8 mouse cellular contexts compared by ENCODE assay signal in genomic region chr1:92833987-92834706, GRCm38 (mm10). TPM values are rescaled to one million over a fixed set of nuclear protein-coding genes. Genes with fewer than 3 reads are reported as not detected.
A peak's percentile ranks its signal among the peaks of the same experiment; 100 is the strongest.
DNase-seq lines count a peak whose midpoint lies in the region; ATAC-seq and TF ChIP-seq lines count a peak whose summit lies in the region.

No protein-coding gene starts in this region.

- H3K4me2 ChIP-seq in limb, embryonic 11.5 days (ENCODE audit: low read depth, severe bottlenecking): peak overlapping the region; percentile 63; the same call in 1 of the 2 replicates
- peak overlapping the region; percentile 91 for H3K4me2 ChIP-seq in myocyte (ENCODE audit: low read depth)
- peak overlapping the region; percentile 78; the same call in 1 of the 2 replicates for H3K4me2 ChIP-seq in stomach, embryonic 14.5 days (replicated peaks; ENCODE audit: low read depth, low read length)

- WGBS in limb, embryonic 11.5 days: 69% methylated on average over 7 of the region's 7 CpGs
- 68% methylated on average over 7 of the region's 7 CpGs for WGBS in stomach, embryonic 14.5 days

- peak; percentile 66 for DNase-seq in ovary, postnatal 10 days (ENCODE audit: low spot score)
- no peak for DNase-seq in ovary, adult 18-20 months (ENCODE audit: low spot score)
- DNase-seq in embryo, embryonic 11 days: peak; percentile 90
- peak; percentile 76 to 83 for DNase-seq in gastrocnemius, postnatal 4 days (ENCODE audit: low spot score in 2 of 2)
- peak; percentile 62 to 84 for DNase-seq in kidney, adult 8-10 months
- DNase-seq in limb, embryonic 11.5 days (ENCODE audit: low spot score): peak; percentile 91

- no peak for TF ChIP-seq POLR2A in myocyte (IDR thresholded peaks at IDR 0.05; ENCODE audit: insufficient read length, low read depth)

- H3K9ac ChIP-seq in limb, embryonic 11.5 days (ENCODE audit: low read length): no peak overlapping the region
- H3K9ac ChIP-seq in stomach, embryonic 14.5 days (replicated peaks; ENCODE audit: low read depth, low read length): no peak overlapping the region

- no peaks in the 10 kb centered on the region; the same call in 1 of the 2 replicates for H3K36me3 ChIP-seq in limb, embryonic 11.5 days (ENCODE audit: control insufficient read depth, insufficient read depth, low read length)
- H3K36me3 ChIP-seq in myocyte (ENCODE audit: control insufficient read depth, insufficient read depth): peaks cover 28% of the 10 kb centered on the region
- no peaks in the 10 kb centered on the region; the same call in 1 of the 2 replicates for H3K36me3 ChIP-seq in stomach, embryonic 14.5 days (ENCODE audit: control insufficient read depth, insufficient read depth, low read length)

- H3K9me3 ChIP-seq in limb, embryonic 11.5 days (ENCODE audit: control insufficient read depth, low read length): no peaks in the 10 kb centered on the region
- H3K9me3 ChIP-seq in stomach, embryonic 14.5 days (ENCODE audit: control insufficient read depth, low read depth, low read length): no peaks in the 10 kb centered on the region

- no peak overlapping the region for H3K27ac ChIP-seq in limb, embryonic 11.5 days (replicated peaks; ENCODE audit: low read depth, low read length)
- no peak overlapping the region for H3K27ac ChIP-seq in stomach, embryonic 14.5 days (ENCODE audit: low read length)

- no peaks in the 10 kb centered on the region for H3K27me3 ChIP-seq in limb, embryonic 11.5 days (ENCODE audit: control insufficient read depth, insufficient read depth, low read length)
- H3K27me3 ChIP-seq in myocyte (ENCODE audit: control insufficient read depth, insufficient read depth, insufficient read length): no peaks in the 10 kb centered on the region
- no peaks in the 10 kb centered on the region for H3K27me3 ChIP-seq in stomach, embryonic 14.5 days (ENCODE audit: control insufficient read depth, insufficient read depth, low read length)

- ATAC-seq in limb, embryonic 11.5 days (ENCODE audit: insufficient number of reproducible peaks, low FRiP score, low TSS enrichment, low read depth): no peak
- no peak for ATAC-seq in stomach, embryonic 14.5 days (ENCODE audit: insufficient number of reproducible peaks, insufficient read depth, low FRiP score, low read depth)

- H3K4me1 ChIP-seq in limb, embryonic 11.5 days (ENCODE audit: control insufficient read depth, insufficient read depth, low read length): peaks cover 19% of the 10 kb centered on the region
- H3K4me1 ChIP-seq in stomach, embryonic 14.5 days (ENCODE audit: control insufficient read depth, insufficient read depth, low read length): peaks cover 11% of the 10 kb centered on the region

- H3K4me3 ChIP-seq in limb, embryonic 11.5 days (ENCODE audit: low read depth, low read length): no peak overlapping the region
- H3K4me3 ChIP-seq in myocyte: peak overlapping the region; percentile 100
- H3K4me3 ChIP-seq in stomach, embryonic 14.5 days (ENCODE audit: low read depth, low read length): no peak overlapping the region

- peaks cover 75% of the 10 kb centered on the region for H3K79me2 ChIP-seq in myocyte (ENCODE audit: control insufficient read depth, insufficient read depth)

- peak overlapping the region; percentile 78 for H3ac ChIP-seq in myocyte (ENCODE audit: control insufficient read depth, insufficient read length)

TF ChIP-seq in myocyte, 11 proteins besides CTCF, POLR2A, EP300 and RAD21:
- TF ChIP-seq MYOD1 (IDR thresholded peaks at IDR 0.05; ENCODE audit: control insufficient read depth in 1 of 3, insufficient read length in 2 of 3, low read depth in 2 of 3): no peak
- no peak for TF ChIP-seq E2F4 (IDR thresholded peaks at IDR 0.05; ENCODE audit: insufficient read depth)
- TF ChIP-seq REST (IDR thresholded peaks at IDR 0.05; ENCODE audit: insufficient read depth, insufficient read length): no peak
- TF ChIP-seq CEBPB (IDR thresholded peaks at IDR 0.05; ENCODE audit: insufficient read depth, poor library complexity, severe bottlenecking): no peak
- no peak for TF ChIP-seq TCF12 (IDR thresholded peaks at IDR 0.05; ENCODE audit: insufficient read depth, poor library complexity, severe bottlenecking)
- TF ChIP-seq SRF (IDR thresholded peaks at IDR 0.05; ENCODE audit: control insufficient read depth, insufficient read length, low read depth): no peak
- TF ChIP-seq MAX (IDR thresholded peaks at IDR 0.05; ENCODE audit: low read depth): no peak
- no peak for TF ChIP-seq POLR2AphosphoS2 (IDR thresholded peaks at IDR 0.05; ENCODE audit: insufficient read length, low read depth)
- no peak for TF ChIP-seq TCF3 (IDR thresholded peaks at IDR 0.05; ENCODE audit: insufficient read length, low read depth)
- TF ChIP-seq MYOG (IDR thresholded peaks at IDR 0.05; ENCODE audit: control insufficient read depth in 1 of 3, insufficient read depth in 1 of 3, insufficient read length in 2 of 3, low read depth in 2 of 3): no peak
- TF ChIP-seq USF1 (IDR thresholded peaks at IDR 0.05; ENCODE audit: low read depth): no peak
TF ChIP-seq in myocyte: peak in this region for 0.

RNA-seq across cellular contexts. Expression of gene Gpc1, which starts 2.7 kb away (rescaled TPM):
- 100 to 1,000 TPM; 238 to 250 TPM for total RNA-seq in gastrocnemius, postnatal 4 days (2021)
- 51.7 and 56.6 TPM in 2 replicates for polyA plus RNA-seq in limb, embryonic 11.5 days (2014; fragmentation: Nextera tagmentation; extraction: Ambion mirVana)
- 930 TPM for polyA plus RNA-seq in myocyte (2012; fragmentation: generic; extraction: Trizol)
- polyA plus RNA-seq in stomach, embryonic 14.5 days (2014; fragmentation: Nextera tagmentation; extraction: Ambion mirVana): 48.3 and 49.7 TPM in 2 replicates

Comparison
In these comparisons a context has a peak if more than half of its experiments do, and no peak if none do; other contexts are left out.
1. RNA of gene Gpc1, which starts 2.7 kb away (polyA plus RNA-seq): 930 TPM in myocyte (single experiment); 51.7 to 56.6 TPM in limb, embryonic 11.5 days and 48.3 to 49.7 TPM in stomach, embryonic 14.5 days; every median in the first group is over 10 times any median in the second.
2. Peak in every context shown above with its lines, with median percentiles within 50 percentile points of each other: H3K4me2 ChIP-seq.